Mouse (Mus musculus): Measurements from ENCODE around the gene Six3. TPM values are rescaled to one million over a fixed set of nuclear protein-coding genes. Genes with fewer than 3 reads are reported as not detected.
A peak's percentile ranks its signal among the peaks of the same experiment; 100 is the strongest.

The Six3 gene
- total RNA-seq, 2 experiments from 2014 or later = 1.3 to 2.7 TPM

GRCm38 (mm10) chr17:85622493-85623157 is 9.2 kb downstream of the Six3 start:
- intact Hi-C loops (cut with DNase I) = loop anchor here (5.0 kb wide), 2 partner anchors 65 to 135 kb away; partner anchors contain the start of gene Six2
- DNase-seq (ENCODE audit: low spot score in 2 of 2) = no peak

- DNase-seq (ENCODE audit: low spot score in 2 of 2) = no peak
- intact Hi-C loops (cut with DNase I) = loop anchor here (5.0 kb wide), 2 partner anchors 64 to 136 kb away; partner anchors contain the start of gene Six2
Observed at GRCm38 (mm10) chr17:85623161-85624050, 10.0 kb downstream of the Six3 start.

- intact Hi-C loops (cut with DNase I) = loop anchor here (5.0 kb wide), 2 partner anchors 63 to 137 kb away; partner anchors contain the start of gene Six2
- DNase-seq (ENCODE audit: low spot score in 2 of 2) = no peak
Observed at GRCm38 (mm10) chr17:85624051-85624420, 10.6 kb downstream of the Six3 start.

- intact Hi-C loops (cut with DNase I) = loop anchor here (5.0 kb wide), 2 partner anchors 62 to 138 kb away; partner anchors contain the start of gene Six2
- no peak for DNase-seq (ENCODE audit: low spot score in 2 of 2)
Observed at GRCm38 (mm10) chr17:85624981-85625940, 11.9 kb downstream of the Six3 start.

- no peak for DNase-seq (ENCODE audit: low spot score in 2 of 2)
Observed at GRCm38 (mm10) chr17:85626091-85626860, 12.9 kb downstream of the Six3 start.

GRCm38 (mm10) chr17:85627751-85628150 is 14.3 kb downstream of the Six3 start:
- no peak for DNase-seq (ENCODE audit: low spot score in 2 of 2)
- intact Hi-C loops (cut with DNase I) = no loop called here

More at GRCm38 (mm10) chr17:85626091-85626860, 12.9 kb downstream of the Six3 start:
- intact Hi-C loops (cut with DNase I) = no loop called here

GRCm38 (mm10) chr17:85628811-85629210 is 15.4 kb downstream of the Six3 start:
- no peak for DNase-seq (ENCODE audit: low spot score in 2 of 2)
- intact Hi-C loops (cut with DNase I) = no loop called here

GRCm38 (mm10) chr17:85629396-85629795 is 16.0 kb downstream of the Six3 start:
- intact Hi-C loops (cut with DNase I) = no loop called here
- no peak for DNase-seq (ENCODE audit: low spot score in 2 of 2)

GRCm38 (mm10) chr17:85630296-85631050 is 17.1 kb downstream of the Six3 start:
- intact Hi-C loops (cut with DNase I) = loop anchor here (5.0 kb wide), 1 partner anchor 793 kb away; no protein-coding TSS in a partner anchor
- no peak for DNase-seq (ENCODE audit: low spot score in 2 of 2)

GRCm38 (mm10) chr17:85631106-85631505 is 17.7 kb downstream of the Six3 start:
- intact Hi-C loops (cut with DNase I) = loop anchor here (5.0 kb wide), 1 partner anchor 794 kb away; no protein-coding TSS in a partner anchor
- no peak for DNase-seq (ENCODE audit: low spot score in 2 of 2)

GRCm38 (mm10) chr17:85633619-85634018 is 20.2 kb downstream of the Six3 start:
- DNase-seq (ENCODE audit: low spot score in 2 of 2) = peak; percentile 79 to 86
- intact Hi-C loops (cut with DNase I) = loop anchor here (1.0 to 5.0 kb wide), 3 partner anchors 444 to 796 kb away; no protein-coding TSS in a partner anchor

GRCm38 (mm10) chr17:85637876-85638275 is 24.5 kb downstream of the Six3 start:
- no peak for DNase-seq (ENCODE audit: low spot score in 2 of 2)
- intact Hi-C loops (cut with DNase I) = no loop called here

- DNase-seq (ENCODE audit: low spot score in 2 of 2) = no peak
- intact Hi-C loops (cut with DNase I) = loop anchor here (5.0 kb wide), 1 partner anchor 417 kb away; no protein-coding TSS in a partner anchor
Observed at GRCm38 (mm10) chr17:85645312-85645711, 31.9 kb downstream of the Six3 start.

- peak; percentile 43 to 45 for DNase-seq (ENCODE audit: low spot score in 2 of 2)
- intact Hi-C loops (cut with DNase I) = loop anchor here (5.0 kb wide), 1 partner anchor 416 kb away; no protein-coding TSS in a partner anchor
Observed at GRCm38 (mm10) chr17:85645718-85646665, 32.6 kb downstream of the Six3 start.

GRCm38 (mm10) chr17:85660016-85660415 is 46.6 kb downstream of the Six3 start:
- intact Hi-C loops (cut with DNase I) = loop anchor here (10.0 kb wide), 1 partner anchor 465 kb away; no protein-coding TSS in a partner anchor
- no peak for DNase-seq (ENCODE audit: low spot score in 2 of 2)

GRCm38 (mm10) chr17:85661521-85661920 is 48.1 kb downstream of the Six3 start:
- intact Hi-C loops (cut with DNase I) = loop anchor here (10.0 kb wide), 1 partner anchor 463 kb away; no protein-coding TSS in a partner anchor
- no peak for DNase-seq (ENCODE audit: low spot score in 2 of 2)

Measured in left cerebral cortex, postnatal 14 days (tissue).